Mouse (Mus musculus): ENCODE measurements around the gene Ppp1r32. TPM values are rescaled to one million over a fixed set of nuclear protein-coding genes. Genes with fewer than 3 reads are reported as not detected.

Ppp1r32 gene
- under 1 TPM in 1 of 2 experiments, not detected in 1; 0.35 TPM for total RNA-seq (2021)
- long read RNA-seq, experiment 1 = 0 reads
- long read RNA-seq, experiment 2 = 0 reads

DNA sequence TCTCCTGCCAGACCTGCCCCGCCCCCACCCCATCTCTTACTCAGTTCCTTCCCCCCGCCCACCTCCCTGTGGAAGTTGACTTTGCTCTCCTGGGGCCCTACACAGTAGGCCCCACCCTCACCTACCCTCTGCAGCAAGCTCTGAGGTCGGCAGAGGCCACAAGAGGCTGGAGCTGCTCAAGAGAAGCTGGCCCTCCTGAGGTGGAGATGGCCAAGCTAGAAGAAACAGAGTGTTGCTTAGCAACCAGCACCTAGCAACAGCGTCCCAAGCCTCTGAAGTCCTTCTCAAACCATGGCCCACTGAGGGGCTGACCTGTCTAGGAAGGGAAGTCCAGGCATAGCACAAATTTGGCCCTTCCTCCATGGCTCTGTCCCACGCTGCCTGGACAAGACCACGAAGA, at the start of gene Ppp1r32:
Ppp1r32 (minus strand) TSS at position 226 of the 400 bp plus-strand sequence.
- DNase-seq (ENCODE audit: low spot score in 2 of 2) = no peak

DNA sequence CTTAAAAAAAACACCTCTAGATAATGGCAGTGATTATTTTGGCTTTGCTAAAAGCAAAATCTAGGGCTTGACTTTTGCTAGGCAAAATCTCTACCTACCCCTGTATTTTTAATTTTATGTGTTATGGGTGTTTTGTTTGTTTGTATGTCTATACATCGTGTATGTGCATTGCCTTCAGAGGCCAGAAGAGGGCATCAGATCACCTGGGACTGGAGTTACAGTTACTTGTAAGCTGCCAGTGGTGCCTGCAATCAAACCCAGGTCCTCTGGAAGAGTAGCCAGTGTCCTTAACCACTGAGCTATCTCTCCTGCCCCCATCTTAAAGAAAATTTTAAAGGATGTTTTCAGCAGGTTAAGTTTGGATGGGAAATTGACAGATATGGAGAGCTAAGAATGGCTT, 47.4 kb upstream of the Ppp1r32 start:
- DNase-seq (ENCODE audit: low spot score in 2 of 2) = no peak

DNA sequence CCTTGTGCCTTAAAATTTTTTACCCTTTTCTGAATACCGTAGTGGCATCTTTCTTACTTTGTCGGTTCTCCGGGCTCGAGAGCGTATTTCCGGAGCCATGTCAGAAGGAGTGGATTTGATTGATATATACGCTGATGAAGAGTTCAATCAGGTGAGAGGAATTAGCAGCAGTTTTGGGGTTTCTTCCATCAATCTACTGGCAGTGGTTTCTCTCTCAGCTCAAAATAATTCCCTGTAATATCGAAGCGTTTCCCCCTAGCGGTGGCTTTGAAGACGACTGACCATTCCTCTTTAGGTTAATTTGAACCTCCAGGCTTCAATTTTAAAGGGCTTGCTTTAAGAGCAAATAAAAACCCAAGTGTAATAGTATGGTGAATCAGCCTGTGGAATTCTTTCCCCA, 43.2 kb upstream of the Ppp1r32 start, which contains the start of gene Sdhaf2:
Sdhaf2 (minus strand) TSS at position 233 of the 400 bp plus-strand sequence.
- DNase-seq (ENCODE audit: low spot score in 2 of 2) = no peak

DNA sequence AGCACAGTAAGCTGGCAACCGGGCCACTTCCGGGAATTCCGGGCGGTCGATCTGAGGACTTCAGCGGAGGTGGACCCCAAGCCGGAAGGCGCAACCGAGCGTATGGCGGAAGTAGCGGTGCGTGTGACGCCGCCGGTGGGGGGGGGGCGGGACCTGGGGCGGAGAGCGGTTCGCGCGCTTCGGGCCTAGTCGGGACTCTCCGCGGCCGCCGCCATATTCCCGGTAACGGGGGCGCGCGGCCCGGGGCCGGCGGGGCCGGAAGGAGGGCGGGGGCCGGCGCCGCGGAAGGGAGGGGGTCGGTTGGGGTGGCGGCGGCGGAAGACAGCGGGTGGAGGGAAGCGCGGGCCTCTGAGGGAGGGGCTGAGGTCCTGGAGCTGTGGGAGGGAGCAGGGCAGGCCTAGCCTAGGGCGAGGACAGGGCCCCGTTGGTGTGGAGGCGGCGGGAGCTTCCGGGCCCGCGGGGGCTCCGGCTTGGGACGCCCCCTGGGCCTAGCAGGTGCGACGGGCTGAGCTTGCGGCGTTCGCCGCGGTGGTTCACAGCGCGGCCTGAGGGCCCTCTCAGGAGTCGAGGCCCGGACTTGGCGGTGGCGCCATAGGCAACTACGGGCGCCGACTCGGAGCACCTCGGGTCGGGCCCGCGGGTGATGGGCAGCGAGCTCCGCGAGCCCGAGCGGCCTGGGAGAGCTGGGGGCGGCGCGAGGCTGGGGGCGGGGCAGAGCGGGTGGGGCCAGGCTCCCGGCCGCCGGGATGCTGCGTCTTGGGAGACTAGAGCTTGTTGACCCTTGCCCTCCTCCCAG, 42.6 kb upstream of the Ppp1r32 start, which contains the start of gene Cpsf7:
Cpsf7 (plus strand) TSS at position 161 of the 796 bp plus-strand sequence.
- peak; percentile 81 to 82 for DNase-seq (ENCODE audit: low spot score in 2 of 2)

DNA sequence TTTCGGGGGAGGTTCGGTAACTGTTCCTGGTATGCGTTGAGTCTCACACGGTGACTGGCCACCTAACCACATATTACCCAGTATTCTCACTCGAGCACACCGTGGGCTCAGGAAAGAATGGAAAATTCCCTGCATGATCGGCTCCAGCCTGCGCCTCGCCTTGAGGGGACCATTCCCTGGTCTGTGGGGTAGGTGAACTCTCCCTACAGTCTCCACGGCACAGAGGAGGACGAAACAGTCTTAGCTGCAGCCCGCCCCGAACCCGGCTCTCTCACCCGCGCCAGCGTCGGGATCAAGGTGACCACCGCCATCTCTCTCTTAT, 42.0 kb upstream of the Ppp1r32 start:
- no peak for DNase-seq (ENCODE audit: low spot score in 2 of 2)

DNA sequence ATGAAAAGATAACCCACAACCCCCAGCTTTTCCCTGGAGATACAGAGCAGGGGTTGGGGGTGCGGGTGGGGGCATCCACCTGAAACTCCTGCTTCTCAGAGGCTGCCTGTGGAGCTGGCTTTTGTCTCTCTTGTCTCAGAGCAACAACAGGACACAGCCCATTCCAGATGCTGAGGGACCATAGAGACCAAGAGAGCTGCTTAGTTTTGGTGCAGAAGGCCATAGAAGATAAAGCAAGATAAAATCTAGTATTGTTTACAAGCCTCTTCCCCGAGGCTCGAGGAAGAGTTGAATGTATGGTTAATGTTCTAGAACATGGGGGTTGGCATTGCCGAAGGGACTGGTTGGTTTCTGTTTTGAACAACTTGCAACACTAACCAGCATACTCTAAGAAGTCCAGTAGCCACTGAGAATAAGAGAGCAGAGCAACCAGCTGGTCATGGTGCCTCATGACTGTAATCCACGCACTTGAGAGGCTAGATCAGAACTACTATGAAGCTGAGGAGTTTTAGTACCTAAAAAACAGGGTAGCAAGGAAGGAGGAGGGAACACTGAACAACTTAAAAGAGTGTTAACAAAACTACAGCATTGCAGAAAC, 40.9 kb upstream of the Ppp1r32 start:
- no peak for DNase-seq (ENCODE audit: low spot score in 2 of 2)

DNA sequence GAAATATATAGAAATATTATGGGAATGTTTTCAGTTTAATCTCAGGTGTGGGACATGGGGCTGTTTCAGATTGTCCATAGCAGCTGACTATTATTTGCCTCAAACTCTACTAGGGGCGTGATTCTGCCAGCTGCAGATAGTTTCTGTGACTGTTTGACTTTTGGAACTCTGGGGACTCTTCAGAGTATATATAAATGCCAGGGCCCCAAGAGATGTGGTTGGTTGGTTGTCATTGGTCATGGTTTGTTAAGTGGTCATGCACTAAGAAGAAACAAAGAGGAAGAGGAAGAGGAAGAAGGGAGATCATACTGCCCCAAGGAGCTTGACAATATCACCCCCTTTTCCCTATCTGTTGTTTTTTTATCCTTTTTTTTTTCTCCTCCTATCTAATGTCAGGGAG, 39.2 kb upstream of the Ppp1r32 start:
- no peak for DNase-seq (ENCODE audit: low spot score in 2 of 2)

DNA sequence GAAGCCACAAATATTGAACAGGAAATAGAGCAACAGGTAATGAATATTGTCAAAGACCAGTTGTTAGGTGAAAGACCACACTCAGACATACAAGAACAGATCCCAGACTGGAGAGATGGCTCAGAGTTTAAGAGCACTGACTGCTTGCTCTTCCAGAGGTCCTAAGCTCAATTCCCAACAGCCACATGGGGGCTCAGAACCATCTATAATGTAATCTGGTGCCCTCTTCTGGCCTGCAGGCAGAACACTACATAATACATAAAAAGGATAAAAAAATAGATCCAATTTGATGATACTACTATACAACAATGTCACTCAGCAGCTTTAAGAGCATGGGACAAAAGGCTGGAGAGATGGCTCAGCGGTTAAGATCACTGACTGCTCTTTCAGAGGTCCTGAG, 37.6 kb upstream of the Ppp1r32 start:
- no peak for DNase-seq (ENCODE audit: low spot score in 2 of 2)

DNA sequence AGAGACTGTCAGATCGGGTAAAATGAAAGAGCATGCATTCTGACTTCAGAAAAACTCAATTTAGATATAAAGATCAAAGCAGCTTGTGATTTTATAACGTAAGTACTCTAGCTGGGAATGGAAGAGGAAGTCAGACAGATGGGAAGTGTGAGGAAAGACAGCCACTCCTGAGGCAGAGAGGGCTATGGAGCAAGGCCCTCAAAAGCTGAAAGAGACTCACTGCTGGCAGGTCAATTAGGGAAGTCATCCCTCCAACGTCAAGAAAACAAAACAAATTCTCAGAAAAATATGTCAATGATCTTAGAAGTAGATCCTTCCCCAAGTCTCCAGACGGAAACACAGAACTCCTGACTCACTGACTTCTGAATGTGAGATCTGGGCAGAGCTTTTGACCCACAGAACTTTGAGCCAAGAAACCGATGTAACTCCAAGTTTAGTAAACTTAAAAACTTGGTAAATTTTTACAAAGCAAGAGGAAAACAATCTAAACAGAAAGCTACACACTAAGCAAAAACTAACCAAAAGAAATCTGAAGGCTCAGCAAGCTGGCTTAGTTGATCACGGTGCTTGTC, 28.1 kb upstream of the Ppp1r32 start:
- DNase-seq (ENCODE audit: low spot score in 2 of 2) = no peak

DNA sequence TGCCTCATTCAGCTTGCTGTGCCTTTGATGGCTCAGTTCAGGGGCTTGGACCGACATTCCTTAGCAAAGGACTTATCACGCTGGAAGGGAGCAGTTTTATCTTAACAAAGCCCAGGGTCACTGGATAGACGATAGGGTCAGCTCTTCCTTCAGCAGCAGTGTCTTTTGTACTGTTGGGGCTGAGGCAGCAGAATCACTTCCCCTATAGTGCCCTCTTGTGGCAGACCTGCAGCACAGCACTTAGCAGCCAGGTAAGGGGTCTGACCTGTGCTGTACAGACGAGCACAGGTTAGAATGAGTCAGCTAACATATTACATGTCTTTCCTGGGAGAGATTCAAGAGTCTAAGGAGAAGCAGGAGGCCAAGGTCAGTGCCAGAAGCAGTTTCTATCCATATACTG, 19.8 kb upstream of the Ppp1r32 start:
- DNase-seq (ENCODE audit: low spot score in 2 of 2) = peak in 1 of 2 experiments; percentile 31

DNA sequence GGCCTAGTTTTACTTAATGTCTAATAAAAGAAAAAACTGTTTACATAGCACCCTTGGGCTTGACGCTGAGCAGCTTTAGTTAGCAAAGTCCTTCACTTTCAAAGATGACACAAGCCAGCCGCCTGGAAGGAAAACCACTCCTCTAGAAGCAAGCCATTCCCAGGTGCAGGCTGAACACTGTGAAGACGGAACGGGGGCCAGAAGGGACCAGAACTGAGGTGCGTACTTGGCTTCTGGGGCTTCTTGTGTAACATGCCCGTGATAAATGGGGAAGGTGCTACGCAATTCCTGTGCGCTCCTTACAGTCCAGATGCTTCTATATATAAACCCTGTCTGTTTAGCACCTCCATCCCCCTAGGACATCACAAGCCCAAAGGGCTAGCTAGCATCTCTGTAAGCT, 17.9 kb upstream of the Ppp1r32 start:
- DNase-seq (ENCODE audit: low spot score in 2 of 2) = no peak

DNA sequence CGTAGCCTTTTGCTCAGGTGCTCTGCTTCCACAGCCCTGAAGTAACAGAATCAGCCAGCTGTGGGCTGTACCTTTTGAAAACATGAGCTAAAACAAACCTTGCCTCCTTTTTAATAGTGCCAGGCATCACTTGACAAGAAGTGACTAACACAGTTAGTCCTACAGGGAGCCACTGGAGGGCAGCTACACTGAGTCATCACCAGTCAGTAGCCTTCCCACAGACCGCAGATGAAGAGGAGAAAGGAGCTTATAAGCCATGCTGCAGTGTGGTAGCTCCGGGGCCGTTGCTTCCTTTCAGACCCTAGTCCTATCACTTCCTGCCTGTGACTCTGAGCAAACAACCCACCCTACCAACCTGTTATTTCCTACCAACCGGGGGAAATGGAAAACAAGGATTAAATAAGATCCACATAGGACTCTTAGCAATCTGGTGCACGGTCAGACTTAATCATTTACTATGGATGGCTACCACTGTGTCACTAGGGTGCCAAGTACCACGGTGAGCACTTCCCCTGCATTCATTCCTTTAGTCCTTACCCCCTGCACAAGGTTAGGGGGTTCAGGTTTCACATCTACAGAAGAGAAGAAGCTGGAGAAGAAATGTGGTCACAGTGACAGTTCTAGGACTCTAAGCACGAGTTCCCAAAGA, 14.9 kb upstream of the Ppp1r32 start:
- DNase-seq (ENCODE audit: low spot score in 2 of 2) = no peak

DNA sequence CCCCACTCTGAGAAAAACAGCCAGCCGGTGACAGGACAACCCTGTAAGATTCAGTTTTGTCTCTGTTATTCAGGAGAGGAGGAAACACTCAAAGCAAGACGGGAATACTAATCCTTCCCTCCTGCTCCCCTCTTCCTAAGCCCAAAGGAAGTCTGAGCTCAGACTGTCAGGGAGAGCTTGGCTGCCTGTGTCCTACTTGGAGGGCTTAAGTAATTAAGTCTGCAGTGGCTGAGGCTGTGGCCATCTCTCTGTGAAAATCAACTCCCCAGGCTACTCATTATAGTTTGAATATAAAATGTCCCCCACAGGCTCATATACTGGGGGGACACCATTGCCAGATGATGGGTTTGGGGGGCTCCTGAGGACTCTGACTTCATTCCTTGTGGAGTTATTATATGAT, 14.2 kb upstream of the Ppp1r32 start:
- no peak for DNase-seq (ENCODE audit: low spot score in 2 of 2)

DNA sequence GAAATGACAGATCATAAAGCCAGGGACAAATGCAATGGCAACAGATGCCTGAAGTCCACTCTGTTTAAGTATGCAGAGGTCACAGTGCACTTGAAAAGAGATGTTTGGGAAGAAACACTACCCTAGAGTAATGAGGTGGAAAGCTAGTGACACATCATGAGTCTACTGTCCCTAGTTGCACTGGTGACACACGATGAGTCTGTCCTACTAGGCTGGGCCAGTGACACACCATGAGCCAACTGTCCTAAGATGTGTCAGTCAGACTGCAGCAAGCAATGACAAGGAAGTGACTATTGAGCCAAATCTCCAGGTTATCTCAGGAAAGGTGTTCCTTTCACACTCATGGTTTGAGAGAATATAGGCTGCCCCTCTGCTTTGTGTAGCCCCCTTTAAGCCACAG, 12.9 kb upstream of the Ppp1r32 start:
- no peak for DNase-seq (ENCODE audit: low spot score in 2 of 2)

DNA sequence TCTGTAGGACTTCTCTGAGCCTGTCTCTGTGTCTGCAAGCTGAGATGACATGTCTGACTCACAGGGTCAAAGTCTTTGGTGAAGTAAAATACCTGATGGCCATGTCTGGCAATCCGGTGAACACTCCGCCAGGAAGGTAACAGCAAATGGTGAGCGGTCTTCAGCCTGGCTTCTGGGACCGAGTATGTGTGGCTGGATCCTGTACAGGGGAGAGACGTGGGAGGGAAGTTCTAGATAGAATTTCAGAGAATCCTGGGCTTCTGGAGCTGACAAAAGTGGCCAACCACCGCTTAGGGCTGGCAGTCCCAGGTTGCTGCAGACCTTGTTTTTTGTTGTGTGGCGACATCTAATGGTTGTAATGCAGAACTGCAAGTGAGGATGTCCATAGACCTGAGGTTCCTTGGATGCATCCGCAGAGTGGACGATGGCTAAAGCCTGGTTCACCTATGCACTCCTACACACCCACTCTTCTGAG, 3.6 kb upstream of the Ppp1r32 start:
- peak in 1 of 2 experiments; percentile 33 for DNase-seq (ENCODE audit: low spot score in 2 of 2)

DNA sequence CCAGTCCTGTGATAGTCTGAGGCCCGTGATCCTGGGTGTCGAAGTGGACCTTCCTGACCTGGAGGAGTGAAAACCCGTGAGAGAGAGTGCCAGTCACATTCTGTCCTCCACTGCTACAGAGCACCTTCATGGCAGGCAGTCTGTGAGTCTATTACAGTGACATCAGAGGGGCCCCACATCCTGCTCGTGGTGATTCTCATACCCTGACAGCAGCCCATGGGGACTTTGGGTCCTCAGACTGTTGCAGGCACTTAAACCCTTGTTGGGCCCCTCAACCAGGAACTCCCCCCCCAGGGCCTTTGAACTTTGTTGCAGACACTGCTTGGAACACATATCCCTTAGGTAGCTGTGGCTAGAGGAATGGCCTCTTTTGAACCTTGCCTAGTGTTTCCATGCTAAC, 3.2 kb downstream of the Ppp1r32 start:
- DNase-seq (ENCODE audit: low spot score in 2 of 2) = no peak

DNA sequence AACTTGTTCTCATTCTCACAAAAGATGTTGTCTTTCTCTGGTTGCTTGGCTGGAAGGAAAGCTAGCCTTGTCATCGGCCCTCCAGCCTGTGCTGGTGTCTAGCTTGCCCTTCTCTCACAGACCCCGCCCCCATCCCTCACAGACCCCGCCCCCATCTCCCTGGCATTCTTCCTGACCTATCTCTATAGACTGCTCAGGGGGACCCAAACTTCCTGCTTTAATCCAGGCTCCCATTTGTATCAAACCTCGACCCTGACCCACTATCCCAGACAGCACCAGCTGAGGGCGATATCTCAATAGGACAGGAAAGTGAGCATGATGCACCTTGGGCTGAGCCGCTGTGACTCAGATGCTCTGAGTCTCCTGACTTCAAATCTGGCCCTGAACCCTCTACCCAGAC, 8.9 kb downstream of the Ppp1r32 start:
- DNase-seq (ENCODE audit: low spot score in 2 of 2) = no peak

DNA sequence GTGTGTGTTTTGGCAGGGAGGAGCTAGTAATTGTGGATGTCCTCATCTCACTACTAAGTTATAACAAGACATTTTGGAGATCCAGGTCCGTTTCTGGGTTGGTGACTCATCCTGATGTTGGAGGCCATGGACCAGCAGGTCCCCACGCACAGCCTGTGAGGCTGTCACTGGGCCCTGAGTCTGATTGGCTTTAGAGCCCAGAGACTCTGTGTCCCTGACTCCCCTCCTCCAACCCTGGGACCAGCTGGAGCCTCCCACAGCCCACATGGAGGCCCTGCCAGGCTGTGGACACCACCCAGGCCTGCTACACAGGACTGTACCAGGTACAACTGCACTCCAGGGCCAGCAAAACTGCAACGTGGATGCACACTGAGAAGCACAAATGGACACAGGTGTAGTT, 9.8 kb downstream of the Ppp1r32 start:
- no peak for DNase-seq (ENCODE audit: low spot score in 2 of 2)

DNA sequence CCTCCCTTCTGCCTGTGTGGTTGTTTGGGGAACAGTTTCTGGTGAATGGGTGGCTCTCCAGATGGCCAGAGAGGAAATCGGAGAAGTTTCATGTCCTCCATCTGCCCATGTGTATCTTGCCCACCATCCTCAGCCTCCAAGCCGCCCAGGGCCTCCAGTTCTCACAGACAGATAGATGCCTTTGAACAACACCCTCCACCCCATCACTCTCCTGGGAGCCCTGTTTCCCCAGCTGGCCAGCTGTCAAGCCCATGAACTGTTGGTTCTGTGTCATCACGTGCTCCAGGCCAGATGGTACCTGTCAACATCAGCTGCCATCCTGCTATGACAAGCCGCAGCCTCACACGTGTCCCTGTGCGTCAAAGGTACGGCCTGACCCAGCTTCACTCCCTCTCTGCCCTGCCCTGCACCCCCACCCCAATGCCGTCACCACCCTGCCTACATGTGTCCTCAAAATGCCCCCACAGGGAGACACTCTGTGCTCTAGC, 13.5 kb downstream of the Ppp1r32 start:
- DNase-seq (ENCODE audit: low spot score in 2 of 2) = no peak

DNA sequence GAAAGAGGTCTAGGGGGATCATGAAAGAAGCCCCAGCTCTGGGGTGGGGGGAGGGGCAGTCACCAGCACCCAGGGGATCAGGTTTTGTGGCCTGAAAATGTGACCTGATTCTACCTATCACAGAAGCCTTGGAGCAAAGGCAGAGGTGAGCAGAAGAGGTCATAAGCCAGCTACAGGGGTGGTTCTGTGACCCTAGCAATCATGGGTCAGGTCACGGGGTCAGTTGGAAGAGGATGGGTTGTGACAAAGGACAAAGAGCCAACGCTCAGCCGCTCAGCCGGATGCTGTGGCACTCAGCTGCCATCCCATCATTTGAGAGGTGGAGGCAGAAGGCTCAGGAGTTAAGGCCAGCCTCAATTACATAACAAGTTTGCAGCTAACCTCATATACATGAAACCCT, 18.3 kb downstream of the Ppp1r32 start:
- DNase-seq (ENCODE audit: low spot score in 2 of 2) = no peak

DNA sequence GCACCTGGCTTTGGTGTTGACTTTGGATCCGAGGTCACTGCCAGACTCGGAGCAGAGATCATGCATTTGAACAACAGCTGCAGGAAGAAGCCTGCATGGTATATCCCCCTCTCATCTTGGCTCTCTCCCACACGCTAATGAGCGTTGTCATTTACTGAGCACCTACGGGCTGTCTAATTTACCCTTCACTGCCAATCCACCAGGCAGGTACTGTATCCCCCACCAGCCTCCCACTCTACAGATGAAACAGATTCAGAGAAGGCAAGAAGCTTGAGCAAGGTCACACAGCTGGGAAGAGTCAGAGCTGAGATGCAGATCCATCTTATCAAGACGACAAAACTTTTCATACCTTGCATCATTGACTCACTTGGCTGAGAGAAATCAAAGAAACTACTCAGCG, 21.1 kb downstream of the Ppp1r32 start:
- DNase-seq (ENCODE audit: low spot score in 2 of 2) = no peak

DNA sequence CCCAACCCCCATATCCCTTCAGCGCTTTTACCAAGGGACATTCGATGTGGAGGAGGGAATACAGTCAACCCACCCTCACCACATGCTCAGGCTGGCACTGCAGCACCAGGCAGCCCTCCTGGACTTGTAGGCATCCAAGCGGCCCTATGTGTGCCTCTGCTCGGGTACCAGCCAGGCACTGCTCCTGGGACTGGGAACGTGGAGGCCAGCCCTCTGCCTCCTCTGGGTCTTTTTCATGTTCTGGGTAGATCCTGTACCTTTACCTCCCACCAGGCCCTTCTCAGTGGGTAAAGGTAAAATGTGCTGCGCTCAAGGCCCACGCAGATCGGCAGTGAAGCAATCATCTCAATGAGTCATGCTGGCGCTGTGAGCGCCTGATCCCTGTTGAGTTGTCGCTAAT, 22.8 kb downstream of the Ppp1r32 start:
- no peak for DNase-seq (ENCODE audit: low spot score in 2 of 2)
